Mouse (Mus musculus) E14TG2a.4 (cell line): Measurements from ENCODE around the gene Hspa12a.
A peak's percentile ranks its signal among the peaks of the same experiment; 100 is the strongest.
"Not testable (repeated sequence)": the region's sequence is repeated elsewhere in the genome, so short reads cannot be mapped to it uniquely, and the experiment has no call there.

Experiments used
- H3K27me3 ChIP-seq: 2 replicates; pipeline ENCODE4 v1.6.1; 2014; ENCODE audit warnings: low read length, control low read depth; ENCODE audit not compliant: insufficient read depth
- H3K36me3 ChIP-seq: 2 replicates; pipeline ENCODE4 v1.6.1; 2014; ENCODE audit warnings: low read length, control low read depth; ENCODE audit not compliant: insufficient read depth
- H3K4me1 ChIP-seq: replicated peaks from 2 replicates; pipeline ENCODE4 v1.6.1; 2014; ENCODE audit warnings: low read depth, low read length, control low read depth
- H3K4me3 ChIP-seq: replicated peaks from 2 replicates; pipeline ENCODE4 v1.5.1; 2014; ENCODE audit warnings: mild to moderate bottlenecking, low read length
- H3K9me3 ChIP-seq: 2 replicates; pipeline ENCODE4 v1.6.1; 2014; ENCODE audit warnings: low read length, control low read depth
- CTCF ChIP-seq: conservative IDR thresholded peaks from 2 replicates; pipeline ENCODE4 v1.5.1; 2014; ENCODE audit warnings: low read length
- NANOG ChIP-seq: IDR thresholded peaks from 2 replicates; pipeline ENCODE4 v1.6.1; 2014; ENCODE audit warnings: borderline replicate concordance, low read length, mixed read lengths
- POU5F1 ChIP-seq: IDR thresholded peaks from 2 replicates; pipeline ENCODE4 v1.6.1; 2014; ENCODE audit warnings: low read length, borderline replicate concordance

Gene Hspa12a

GRCm38 (mm10) chr19:58903079-58903898, 40.2 kb downstream of the Hspa12a start:
- peaks cover 7% of the 10 kb centered on the region for H3K9me3 ChIP-seq
- H3K4me1 ChIP-seq, result peaks cover 9% of the 10 kb centered on the region; the same call in 1 of the 2 replicates
- no peaks in the 10 kb centered on the region for H3K36me3 ChIP-seq
- peaks cover 16% of the 10 kb centered on the region; the same call in 1 of the 2 replicates for H3K27me3 ChIP-seq
- 0 out of 2 replicates have a peak overlapping the region, but pooled peaks have one; percentile 35 for H3K4me3 ChIP-seq
- no peak for TF ChIP-seq NANOG
- TF ChIP-seq POU5F1, result no peak
- TF ChIP-seq CTCF, result no peak

DNA sequence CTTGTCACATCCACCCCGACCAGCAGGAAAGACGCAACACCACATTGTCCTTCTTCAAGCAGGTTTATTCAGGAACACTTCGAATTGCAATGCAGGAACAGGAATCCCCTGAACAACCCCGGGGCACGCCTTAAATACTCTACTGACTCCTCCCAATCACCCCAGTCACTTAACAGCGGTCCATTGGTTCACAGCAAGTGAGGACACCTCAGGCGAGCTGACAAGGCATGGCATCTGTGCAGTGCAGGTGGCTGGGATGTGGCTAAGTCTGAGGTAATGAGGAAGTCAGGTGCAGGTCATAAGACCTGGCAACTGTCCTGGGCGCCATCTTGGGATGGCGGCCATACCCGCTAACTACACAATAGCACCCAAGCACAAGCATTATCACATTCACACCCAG, 43.0 kb downstream of the Hspa12a start:
- H3K4me1 ChIP-seq, H3K4me3 ChIP-seq, H3K36me3 ChIP-seq: not testable (repeated sequence)
- peaks cover 18% of the 10 kb centered on the region; the same call in 1 of the 2 replicates for H3K27me3 ChIP-seq
- H3K9me3 ChIP-seq, result peaks cover 29% of the 10 kb centered on the region

DNA sequence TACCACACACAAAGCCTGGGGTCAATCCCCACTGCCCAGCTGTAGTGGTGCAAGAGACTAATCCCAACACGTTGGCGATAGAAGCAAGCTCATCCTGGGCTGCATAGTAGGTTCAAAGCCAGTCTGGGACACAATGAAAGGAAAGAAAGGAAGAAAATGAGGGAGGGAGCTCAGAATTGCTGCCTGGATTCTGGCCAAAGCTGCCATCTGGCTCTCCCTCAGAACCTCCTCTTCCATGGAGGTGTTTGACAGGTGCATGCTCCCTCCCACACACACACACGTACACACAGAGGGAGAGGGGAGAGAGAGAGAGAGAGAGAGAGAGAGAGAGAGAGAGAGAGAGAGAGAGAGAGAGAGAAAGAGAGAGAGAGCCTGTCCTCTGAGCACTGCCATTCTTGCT, 47.2 kb downstream of the Hspa12a start:
- H3K4me1 ChIP-seq, result no peaks in the 10 kb centered on the region
- H3K9me3 ChIP-seq, result peaks cover 29% of the 10 kb centered on the region
- H3K27me3 ChIP-seq, result peaks cover 2% of the 10 kb centered on the region; the same call in 1 of the 2 replicates
- TF ChIP-seq CTCF (no peak), POU5F1 (no peak), NANOG (no peak)
- no peaks in the 10 kb centered on the region for H3K36me3 ChIP-seq
- no peak overlapping the region for H3K4me3 ChIP-seq

DNA sequence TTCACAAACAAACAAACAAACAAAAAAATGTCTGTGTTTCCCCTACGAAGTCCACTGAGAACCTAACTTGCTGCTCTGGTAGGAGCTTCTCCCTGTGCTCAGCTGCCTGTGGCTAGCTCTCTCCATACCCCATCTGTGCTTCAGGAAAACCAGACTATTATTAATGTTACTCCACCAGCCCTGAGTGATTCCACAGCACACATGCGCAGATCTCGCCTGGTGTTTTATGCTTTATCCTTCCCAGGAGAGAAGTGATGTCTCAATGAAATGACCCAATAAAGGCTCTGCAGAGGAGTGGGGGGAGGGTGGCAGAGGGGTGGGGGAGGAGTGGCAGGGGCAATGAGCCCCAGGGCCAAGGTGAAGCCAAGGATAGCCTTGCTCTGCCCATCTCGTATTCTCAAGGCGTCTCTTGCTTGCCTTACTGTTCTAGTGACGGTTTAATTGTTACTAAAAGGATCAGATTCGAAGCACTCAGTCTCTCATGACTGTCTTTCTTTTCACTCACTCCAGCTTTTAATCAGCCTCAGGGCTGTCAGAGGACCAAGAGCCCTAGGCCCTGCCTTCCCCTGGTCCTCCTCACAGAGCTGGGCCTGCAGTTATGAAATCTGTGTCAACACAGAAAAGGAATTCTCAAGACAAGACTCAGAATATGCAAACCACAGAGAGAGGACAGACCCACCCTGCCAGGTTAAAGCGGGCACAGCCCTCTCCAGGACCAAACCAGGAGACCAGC, 54.0 kb downstream of the Hspa12a start:
- no peaks in the 10 kb centered on the region for H3K36me3 ChIP-seq
- H3K4me1 ChIP-seq, result peaks cover 12% of the 10 kb centered on the region; the same call in 1 of the 2 replicates
- no peak for TF ChIP-seq NANOG
- TF ChIP-seq CTCF, result no peak
- no peak for TF ChIP-seq POU5F1
- no peaks in the 10 kb centered on the region for H3K27me3 ChIP-seq
- H3K9me3 ChIP-seq, result no peaks in the 10 kb centered on the region
- no peak overlapping the region for H3K4me3 ChIP-seq

DNA sequence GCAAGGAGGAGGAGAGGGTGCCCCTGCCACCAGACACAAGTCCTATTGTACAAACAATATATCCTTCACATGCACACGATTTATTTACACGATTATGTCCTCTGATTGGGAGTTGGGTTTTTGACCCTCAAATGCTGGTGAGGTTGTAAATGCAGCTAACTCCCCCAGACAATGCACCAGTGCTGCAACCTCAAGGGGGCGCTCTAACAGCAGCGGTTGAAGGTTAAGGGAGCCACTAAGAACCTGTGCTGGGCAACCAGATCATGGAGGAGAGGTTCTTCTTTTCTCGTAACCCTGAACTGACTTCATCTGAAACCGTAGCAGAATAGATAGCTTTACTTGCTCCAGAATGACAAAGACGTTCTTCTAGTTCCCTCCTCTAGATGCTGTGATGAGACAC, 57.0 kb downstream of the Hspa12a start:
- Histone ChIP-seq H3K36me3 (no peaks in the 10 kb centered on the region), H3K9me3 (peaks cover 6% of the 10 kb centered on the region; the same call in 1 of the 2 replicates), H3K4me3 (no peak overlapping the region), H3K27me3 (no peaks in the 10 kb centered on the region; the same call in 1 of the 2 replicates), H3K4me1 (peaks cover 12% of the 10 kb centered on the region; the same call in 1 of the 2 replicates)
- TF ChIP-seq NANOG, result no peak
- TF ChIP-seq CTCF, result peak; percentile 83

GRCm38 (mm10) chr19:58883451-58883850, 60.0 kb downstream of the Hspa12a start:
- H3K36me3 ChIP-seq, result no peaks in the 10 kb centered on the region
- H3K9me3 ChIP-seq, result peaks cover 6% of the 10 kb centered on the region; the same call in 1 of the 2 replicates
- no peak overlapping the region for H3K4me3 ChIP-seq
- TF ChIP-seq CTCF, result no peak
- TF ChIP-seq NANOG, result no peak
- TF ChIP-seq POU5F1, result no peak
- H3K27me3 ChIP-seq, result no peaks in the 10 kb centered on the region; the same call in 1 of the 2 replicates
- peaks cover 4% of the 10 kb centered on the region; the same call in 1 of the 2 replicates for H3K4me1 ChIP-seq

GRCm38 (mm10) chr19:58882336-58882735, 61.1 kb downstream of the Hspa12a start:
- TF ChIP-seq POU5F1 (no peak), CTCF (no peak), NANOG (no peak)
- Histone ChIP-seq H3K4me1 (no peaks in the 10 kb centered on the region), H3K4me3 (no peak overlapping the region), H3K27me3 (no peaks in the 10 kb centered on the region; the same call in 1 of the 2 replicates), H3K36me3 (no peaks in the 10 kb centered on the region), H3K9me3 (peaks cover 6% of the 10 kb centered on the region; the same call in 1 of the 2 replicates)

GRCm38 (mm10) chr19:58879330-58879957, 64.0 kb downstream of the Hspa12a start:
- no peak overlapping the region for H3K4me3 ChIP-seq

More at GRCm38 (mm10) chr19:58879330-58879957, 64.0 kb downstream of the Hspa12a start:
- Histone ChIP-seq H3K9me3 (peaks cover 6% of the 10 kb centered on the region; the same call in 1 of the 2 replicates), H3K4me1 (no peaks in the 10 kb centered on the region), H3K27me3 (peaks cover 3% of the 10 kb centered on the region; the same call in 1 of the 2 replicates), H3K36me3 (no peaks in the 10 kb centered on the region)
- TF ChIP-seq POU5F1 (no peak), NANOG (no peak), CTCF (no peak)
